16 mouse cellular contexts compared by ENCODE assay signal in the genomic region with DNA sequence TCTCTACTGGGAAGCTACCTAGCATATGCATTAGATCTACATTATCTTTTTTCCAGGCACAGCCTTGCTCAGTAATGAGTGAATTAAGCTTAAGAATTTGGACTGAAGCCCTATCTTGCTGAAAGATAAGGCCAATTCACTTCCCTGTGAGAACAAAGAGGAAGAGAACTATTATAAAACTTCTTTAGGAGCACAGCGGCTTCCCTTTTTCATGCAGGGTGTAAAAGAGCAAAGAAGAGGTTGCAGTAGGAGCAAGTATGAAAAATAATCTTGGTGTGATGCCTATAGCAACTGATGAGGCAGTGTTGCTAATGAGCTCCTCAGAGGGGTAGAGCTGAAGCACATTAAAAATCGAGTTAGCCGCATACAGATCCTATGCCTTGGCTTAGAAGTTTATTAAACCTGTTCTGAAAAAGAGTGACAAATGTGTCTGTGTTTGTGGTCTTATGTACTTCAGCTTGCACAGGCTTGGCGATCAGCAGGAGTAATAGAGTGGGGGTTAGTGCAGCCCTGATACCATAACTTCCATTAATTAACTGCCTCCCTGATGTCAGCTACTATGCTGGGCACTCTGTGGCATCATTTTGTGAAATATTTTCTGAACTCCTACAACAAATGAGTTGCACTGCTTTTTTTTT.
DNase-seq lines count a peak whose midpoint lies in the region; ATAC-seq and TF ChIP-seq lines count a peak whose summit lies in the region.
"Had no signal": no experiment of that assay in that cellular context is flagged by ENCODE, and none has a peak within 500 bp of the region (broad histone marks: within the 10 kb centered on the region; RNA-seq: fewer than 3 reads in every experiment).

No protein-coding gene starts in this region.

- H3K36me3 ChIP-seq in midbrain, embryonic 12.5 days, result no peaks in the 10 kb centered on the region
- no peaks in the 10 kb centered on the region for H3K36me3 ChIP-seq in midbrain, embryonic 10.5 days
- no peaks in the 10 kb centered on the region for H3K36me3 ChIP-seq in hindbrain, postnatal 0 days (ENCODE audit: insufficient read depth, low read length)
- H3K36me3 ChIP-seq in thymus, adult 2 months (ENCODE audit: control insufficient read depth, insufficient read depth, low read length), result no peaks in the 10 kb centered on the region
- H3K36me3 ChIP-seq: liver, embryonic 15.5 days had no signal

- TF ChIP-seq CTCF in hindbrain, postnatal 0 days (IDR thresholded peaks at IDR 0.05; ENCODE audit: low read depth), result no peak
- no peak for TF ChIP-seq CTCF in thymus, adult 2 months (IDR thresholded peaks at IDR 0.05; ENCODE audit: borderline replicate concordance, control insufficient read depth, extremely low read depth, insufficient read depth, low read length, poor library complexity)

- H3K9me3 ChIP-seq in midbrain, embryonic 12.5 days, result no peaks in the 10 kb centered on the region
- H3K9me3 ChIP-seq in midbrain, embryonic 10.5 days (replicated peaks), result no peaks in the 10 kb centered on the region
- no peaks in the 10 kb centered on the region for H3K9me3 ChIP-seq in hindbrain, postnatal 0 days (ENCODE audit: low read length)
- H3K9me3 ChIP-seq: liver, embryonic 15.5 days; megakaryocyte, embryonic 14.5 days had no signal

- no peak overlapping the region for H3K4me3 ChIP-seq in midbrain, embryonic 12.5 days
- H3K4me3 ChIP-seq in midbrain, embryonic 10.5 days, result no peak overlapping the region
- H3K4me3 ChIP-seq in hindbrain, postnatal 0 days (ENCODE audit: low read length), result no peak overlapping the region
- H3K4me3 ChIP-seq in thymus, adult 2 months (ENCODE audit: control insufficient read depth, insufficient read depth, low read length), result no peak overlapping the region
- H3K4me3 ChIP-seq: liver, embryonic 15.5 days; megakaryocyte, embryonic 14.5 days had no signal

- WGBS in midbrain, embryonic 12.5 days, result 72% methylated on average over 4 of the region's 4 CpGs
- WGBS in midbrain, embryonic 10.5 days, result 86% methylated on average over 4 of the region's 4 CpGs
- WGBS in hindbrain, postnatal 0 days, result 58% methylated on average over 4 of the region's 4 CpGs
- 17% methylated on average over 4 of the region's 4 CpGs for WGBS in thymus, adult 2 months

- ATAC-seq in midbrain, embryonic 12.5 days (ENCODE audit: low FRiP score, low read depth), result peak; percentile 66; the same call in 1 of the 2 replicates
- peak; percentile 93 for ATAC-seq in common myeloid progenitor, adult 5-6 weeks (replicated peaks; ENCODE audit: low read depth, poor library complexity, severe bottlenecking)
- no peak; the same call in 1 of the 2 replicates for ATAC-seq in hindbrain, postnatal 0 days
- no peak for ATAC-seq in inflammation-experienced regulatory T-cells, adult 6 months
- ATAC-seq: lung, postnatal 0 days had no signal

- H3K9ac ChIP-seq in midbrain, embryonic 12.5 days (replicated peaks), result no peak overlapping the region
- H3K9ac ChIP-seq in hindbrain, postnatal 0 days (replicated peaks; ENCODE audit: low read length), result no peak overlapping the region
- H3K9ac ChIP-seq: liver, embryonic 15.5 days had no signal

- TF ChIP-seq POLR2A in thymus, adult 2 months (IDR thresholded peaks at IDR 0.05; ENCODE audit: control insufficient read depth, extremely low read depth, insufficient read depth, low read length, poor library complexity), result no peak

- no peak for DNase-seq in midbrain, embryonic 10.5 days (ENCODE audit: low spot score)
- DNase-seq in hindbrain, postnatal 0 days (ENCODE audit: low spot score), result peak; percentile 30
- DNase-seq in thymus, postnatal 0 days (ENCODE audit: low spot score), result no peak
- DNase-seq in thymus, adult 2 months, result no peak
- DNase-seq: cerebellum, adult 11-12 months; cerebellum, postnatal 25 days; gastrocnemius, postnatal 14 days; kidney, postnatal 4 days; thymus, postnatal 36 days had no signal

- H3K4me1 ChIP-seq in midbrain, embryonic 12.5 days, result no peaks in the 10 kb centered on the region
- H3K4me1 ChIP-seq in midbrain, embryonic 10.5 days, result no peaks in the 10 kb centered on the region
- no peaks in the 10 kb centered on the region for H3K4me1 ChIP-seq in hindbrain, postnatal 0 days (ENCODE audit: insufficient read depth, low read length)
- H3K4me1 ChIP-seq in thymus, adult 2 months (replicated peaks; ENCODE audit: control insufficient read depth, insufficient read depth, low read length), result no peaks in the 10 kb centered on the region
- H3K4me1 ChIP-seq: liver, embryonic 15.5 days; megakaryocyte, embryonic 14.5 days had no signal

- no peaks in the 10 kb centered on the region for H3K27me3 ChIP-seq in midbrain, embryonic 12.5 days
- H3K27me3 ChIP-seq in midbrain, embryonic 10.5 days (ENCODE audit: low read depth, poor library complexity, severe bottlenecking), result no peaks in the 10 kb centered on the region
- H3K27me3 ChIP-seq in hindbrain, postnatal 0 days (ENCODE audit: insufficient read depth, low read length), result no peaks in the 10 kb centered on the region
- no peaks in the 10 kb centered on the region for H3K27me3 ChIP-seq in thymus, adult 2 months (ENCODE audit: control insufficient read depth, insufficient read depth, low read length)
- H3K27me3 ChIP-seq: liver, embryonic 15.5 days; megakaryocyte, embryonic 14.5 days had no signal

- H3K27ac ChIP-seq in midbrain, embryonic 12.5 days (replicated peaks), result no peak overlapping the region
- H3K27ac ChIP-seq in midbrain, embryonic 10.5 days (replicated peaks), result no peak overlapping the region
- H3K27ac ChIP-seq in hindbrain, postnatal 0 days, result no peak overlapping the region
- H3K27ac ChIP-seq in thymus, adult 2 months (ENCODE audit: control insufficient read depth, insufficient read depth, low read length), result no peak overlapping the region
- H3K27ac ChIP-seq: liver, embryonic 15.5 days; stomach, postnatal 0 days had no signal

- no peak overlapping the region for H3K4me2 ChIP-seq in midbrain, embryonic 12.5 days (replicated peaks)
- H3K4me2 ChIP-seq in hindbrain, postnatal 0 days (ENCODE audit: low read depth, low read length), result no peak overlapping the region
- H3K4me2 ChIP-seq: liver, embryonic 15.5 days had no signal

Comparison
In these comparisons a context has a peak if more than half of its experiments do, and no peak if none do; other contexts are left out.
1. ATAC-seq: peak in midbrain, embryonic 12.5 days (single experiment) and common myeloid progenitor, adult 5-6 weeks (single experiment); none in hindbrain, postnatal 0 days (single experiment) and inflammation-experienced regulatory T-cells, adult 6 months (single experiment).